Mouse (Mus musculus): Measurements from ENCODE around the gene Dolpp1. TPM values are rescaled to one million over a fixed set of nuclear protein-coding genes. Genes with fewer than 3 reads are reported as not detected.

Dolpp1 gene
- polyA plus RNA-seq, 1 experiment: not detected

DNA sequence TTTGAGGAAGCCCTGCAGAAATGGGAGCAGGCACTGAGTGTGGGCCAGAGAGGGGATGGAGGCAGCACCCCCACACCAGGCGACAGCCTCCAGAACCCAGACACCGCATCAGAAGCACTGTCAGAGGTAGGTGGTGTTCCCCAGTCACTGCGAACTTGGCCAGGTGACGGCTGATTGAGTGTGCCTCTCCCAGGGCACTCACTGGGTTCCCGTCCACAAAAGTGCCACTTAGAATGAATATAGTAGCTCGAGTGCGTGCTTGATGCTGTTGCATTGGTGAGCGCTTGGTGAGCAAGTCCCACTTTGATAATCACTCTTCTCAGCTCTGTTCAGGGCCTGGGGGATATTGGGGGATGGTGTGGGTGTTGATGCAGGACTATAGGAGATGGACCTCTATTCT, 20.5 kb upstream of the Dolpp1 start:
- Histone ChIP-seq H3K4me3 (ENCODE audit: insufficient read depth, low read depth, low read length) (no peak overlapping the region), H3K4me1 (ENCODE audit: control insufficient read depth, insufficient read depth, low read length) (peaks cover 5% of the 10 kb centered on the region; the same call in 1 of the 2 replicates), H3K27ac (ENCODE audit: insufficient read depth, low read depth, low read length) (no peak overlapping the region)
- TF ChIP-seq POLR2A (IDR thresholded peaks at IDR 0.05; ENCODE audit: insufficient read depth, low read depth, low read length) (no peak), CTCF (IDR thresholded peaks at IDR 0.05; ENCODE audit: insufficient read depth, low read depth, low read length) (no peak)
- 96% methylated on average over 8 of the region's 8 CpGs for WGBS

DNA sequence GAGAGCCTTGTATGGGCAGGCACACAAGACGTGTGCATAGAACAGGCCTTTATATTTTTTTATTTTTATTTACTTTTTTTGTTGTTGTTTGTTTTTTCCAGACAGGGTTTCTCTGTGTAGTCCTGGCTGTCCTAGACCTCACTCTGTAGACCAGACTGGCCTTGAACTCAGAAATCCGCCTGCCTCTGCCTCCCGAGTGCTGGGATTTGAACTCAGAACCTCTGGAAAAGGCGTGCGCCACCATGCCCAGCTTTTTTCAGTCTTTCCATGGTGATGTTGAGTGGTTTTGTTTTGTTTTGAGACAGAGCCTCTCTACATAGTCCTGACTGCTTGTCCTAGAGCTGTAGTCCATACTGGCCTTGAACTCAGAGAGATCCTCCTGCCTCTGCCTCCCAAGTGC, 19.3 kb upstream of the Dolpp1 start:
- 97% methylated on average over 5 of the region's 5 CpGs for WGBS
- H3K27ac ChIP-seq (ENCODE audit: insufficient read depth, low read depth, low read length): no peak overlapping the region
- TF ChIP-seq POLR2A (IDR thresholded peaks at IDR 0.05; ENCODE audit: insufficient read depth, low read depth, low read length) (no peak), CTCF (IDR thresholded peaks at IDR 0.05; ENCODE audit: insufficient read depth, low read depth, low read length) (no peak)
- H3K4me3 ChIP-seq (ENCODE audit: insufficient read depth, low read depth, low read length): no peak overlapping the region
- H3K4me1 ChIP-seq (ENCODE audit: control insufficient read depth, insufficient read depth, low read length): no peaks in the 10 kb centered on the region

DNA sequence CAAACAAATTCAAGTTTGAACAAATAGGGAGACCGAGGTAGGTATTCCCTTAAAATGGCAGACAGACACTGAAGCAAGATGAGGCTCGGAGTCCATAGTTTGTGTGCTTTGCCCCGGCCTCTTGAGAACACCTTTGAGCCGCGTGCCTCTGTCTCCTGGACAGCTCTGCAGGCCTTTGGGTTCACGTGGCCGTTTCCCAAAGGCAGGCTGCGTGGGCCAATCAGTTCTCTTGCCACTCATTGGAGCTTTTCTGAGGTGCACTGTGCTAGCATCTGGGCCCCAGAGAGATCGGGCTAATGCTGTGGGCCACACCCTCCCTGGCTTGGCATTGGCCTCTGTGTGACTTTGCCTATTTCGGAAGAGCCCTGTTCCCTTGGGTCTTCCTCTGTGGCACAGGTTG, 16.2 kb upstream of the Dolpp1 start:
- Histone ChIP-seq H3K4me3 (ENCODE audit: insufficient read depth, low read depth, low read length) (no peak overlapping the region), H3K27ac (ENCODE audit: insufficient read depth, low read depth, low read length) (no peak overlapping the region), H3K4me1 (ENCODE audit: control insufficient read depth, insufficient read depth, low read length) (no peaks in the 10 kb centered on the region)
- WGBS: 91% methylated on average over 10 of the region's 10 CpGs
- no peak for TF ChIP-seq CTCF (IDR thresholded peaks at IDR 0.05; ENCODE audit: insufficient read depth, low read depth, low read length)
- TF ChIP-seq POLR2A (IDR thresholded peaks at IDR 0.05; ENCODE audit: insufficient read depth, low read depth, low read length): no peak

DNA sequence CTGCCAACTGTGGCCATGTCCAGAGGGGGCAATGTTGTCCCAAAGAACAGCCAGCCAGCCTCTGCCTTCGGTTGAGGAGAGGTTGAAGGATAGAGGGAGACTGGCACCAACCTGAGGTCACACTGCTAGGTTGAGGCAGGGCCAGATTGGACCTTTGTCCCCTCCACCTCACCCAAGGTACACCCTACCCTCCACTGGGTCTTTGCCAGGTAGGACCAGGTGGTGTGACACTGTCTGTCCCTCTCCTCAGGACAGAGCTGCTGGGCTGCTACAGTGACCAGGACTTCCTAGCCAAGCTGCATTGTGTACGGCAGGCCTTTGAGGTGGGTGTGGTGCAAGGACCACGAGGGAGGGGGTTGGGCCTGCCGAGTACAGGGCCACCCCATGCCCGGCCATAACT, 14.3 kb upstream of the Dolpp1 start:
- 78% methylated on average over 5 of the region's 5 CpGs for WGBS
- no peak for TF ChIP-seq POLR2A (IDR thresholded peaks at IDR 0.05; ENCODE audit: insufficient read depth, low read depth, low read length)
- no peak for TF ChIP-seq CTCF (IDR thresholded peaks at IDR 0.05; ENCODE audit: insufficient read depth, low read depth, low read length)
- Histone ChIP-seq H3K27ac (ENCODE audit: insufficient read depth, low read depth, low read length) (no peak overlapping the region), H3K4me1 (ENCODE audit: control insufficient read depth, insufficient read depth, low read length) (no peaks in the 10 kb centered on the region), H3K4me3 (ENCODE audit: insufficient read depth, low read depth, low read length) (no peak overlapping the region)

DNA sequence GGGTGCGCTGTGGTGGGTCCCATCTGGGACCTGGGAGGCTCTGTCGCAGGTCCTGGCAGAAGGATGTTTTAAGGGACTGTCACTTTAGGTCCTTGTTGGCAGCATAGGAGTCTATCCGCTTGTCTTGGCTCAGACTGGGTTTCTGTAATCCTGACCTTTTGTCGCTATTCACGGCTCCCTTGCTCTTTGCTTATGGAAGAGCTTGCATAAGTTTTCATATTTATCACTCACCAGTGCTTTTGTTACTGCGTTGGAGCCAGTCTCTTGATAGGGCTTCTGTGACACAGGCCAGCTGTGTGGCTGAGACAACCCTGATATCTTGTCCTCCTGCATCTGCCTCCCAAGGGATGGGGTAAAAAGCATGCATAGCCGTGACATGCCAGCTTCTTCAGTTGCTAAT, 12.7 kb upstream of the Dolpp1 start:
- WGBS: 88% methylated on average over 7 of the region's 7 CpGs

DNA sequence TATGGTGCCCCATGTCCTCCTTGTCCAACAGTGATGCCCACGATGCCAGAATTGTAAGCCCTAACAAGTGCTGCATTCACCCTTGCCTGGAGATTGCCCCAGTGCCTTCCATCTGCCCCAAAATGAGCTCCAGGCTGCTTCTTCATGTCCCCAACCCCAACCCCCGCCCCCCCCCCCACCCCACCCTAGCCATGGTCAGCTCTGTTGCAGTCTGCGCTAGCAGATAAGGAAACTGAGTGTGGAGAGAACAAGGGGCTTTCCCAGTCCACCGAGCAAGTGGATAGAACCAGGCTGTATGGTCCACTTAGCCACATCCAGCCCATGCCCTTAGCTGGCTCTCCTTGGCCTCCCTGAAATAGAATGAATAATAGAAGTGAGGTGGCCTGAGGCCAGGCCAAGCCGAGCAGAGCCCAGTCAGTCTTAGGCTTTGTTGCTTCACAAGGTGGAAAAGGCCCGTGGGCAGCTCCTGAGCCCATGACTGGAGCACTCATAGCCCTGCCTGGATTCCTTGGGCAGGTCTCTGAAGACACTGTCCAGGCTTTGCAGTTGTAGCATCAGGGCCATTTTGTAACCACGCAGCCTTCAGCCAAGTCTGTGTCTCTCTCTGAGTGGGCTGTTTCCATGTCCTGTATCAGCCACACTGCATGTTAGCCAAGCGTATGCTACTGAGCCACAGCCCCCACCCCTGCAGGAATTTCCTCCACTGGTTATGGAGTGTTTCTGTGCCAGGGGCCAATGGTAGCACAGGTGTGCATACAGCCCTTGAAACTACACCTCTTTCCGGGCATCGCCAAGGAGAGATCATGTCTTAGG, 11.3 kb upstream of the Dolpp1 start:
- Histone ChIP-seq H3K27ac (ENCODE audit: insufficient read depth, low read depth, low read length) (no peak overlapping the region), H3K4me1 (ENCODE audit: control insufficient read depth, insufficient read depth, low read length) (peaks cover 16% of the 10 kb centered on the region), H3K4me3 (ENCODE audit: insufficient read depth, low read depth, low read length) (no peak overlapping the region)
- TF ChIP-seq CTCF (IDR thresholded peaks at IDR 0.05; ENCODE audit: insufficient read depth, low read depth, low read length) (no peak), POLR2A (IDR thresholded peaks at IDR 0.05; ENCODE audit: insufficient read depth, low read depth, low read length) (no peak)
- 85% methylated on average over 10 of the region's 10 CpGs for WGBS

More for the DNA sequence above, 12.7 kb upstream of the Dolpp1 start:
- Histone ChIP-seq H3K4me1 (ENCODE audit: control insufficient read depth, insufficient read depth, low read length) (peaks cover 3% of the 10 kb centered on the region; the same call in 1 of the 2 replicates), H3K4me3 (ENCODE audit: insufficient read depth, low read depth, low read length) (no peak overlapping the region), H3K27ac (ENCODE audit: insufficient read depth, low read depth, low read length) (no peak overlapping the region)
- TF ChIP-seq POLR2A (IDR thresholded peaks at IDR 0.05; ENCODE audit: insufficient read depth, low read depth, low read length): no peak
- TF ChIP-seq CTCF (IDR thresholded peaks at IDR 0.05; ENCODE audit: insufficient read depth, low read depth, low read length): no peak

DNA sequence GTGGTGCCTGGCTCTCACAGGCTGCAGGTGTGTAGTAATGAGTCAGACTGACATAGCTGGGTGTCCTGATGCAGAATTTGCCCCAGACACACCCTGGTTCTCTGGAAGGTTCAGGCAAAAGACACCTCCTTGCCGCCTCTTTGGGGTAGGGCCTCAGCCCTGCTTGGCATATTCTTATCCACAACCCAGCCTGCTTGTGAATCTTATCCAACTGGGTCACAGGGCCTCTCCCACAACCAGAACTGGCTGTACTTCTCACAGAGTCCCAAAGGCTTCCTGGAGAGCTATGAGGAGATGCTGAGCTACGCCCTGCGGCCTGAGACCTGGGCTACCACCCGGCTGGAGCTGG, 10.7 kb upstream of the Dolpp1 start:
- H3K27ac ChIP-seq (ENCODE audit: insufficient read depth, low read depth, low read length): no peak overlapping the region
- 93% methylated on average over 4 of the region's 4 CpGs for WGBS
- no peak overlapping the region for H3K4me3 ChIP-seq (ENCODE audit: insufficient read depth, low read depth, low read length)
- H3K4me1 ChIP-seq (ENCODE audit: control insufficient read depth, insufficient read depth, low read length): peaks cover 16% of the 10 kb centered on the region
- TF ChIP-seq POLR2A (IDR thresholded peaks at IDR 0.05; ENCODE audit: insufficient read depth, low read depth, low read length) (no peak), CTCF (IDR thresholded peaks at IDR 0.05; ENCODE audit: insufficient read depth, low read depth, low read length) (no peak)

DNA sequence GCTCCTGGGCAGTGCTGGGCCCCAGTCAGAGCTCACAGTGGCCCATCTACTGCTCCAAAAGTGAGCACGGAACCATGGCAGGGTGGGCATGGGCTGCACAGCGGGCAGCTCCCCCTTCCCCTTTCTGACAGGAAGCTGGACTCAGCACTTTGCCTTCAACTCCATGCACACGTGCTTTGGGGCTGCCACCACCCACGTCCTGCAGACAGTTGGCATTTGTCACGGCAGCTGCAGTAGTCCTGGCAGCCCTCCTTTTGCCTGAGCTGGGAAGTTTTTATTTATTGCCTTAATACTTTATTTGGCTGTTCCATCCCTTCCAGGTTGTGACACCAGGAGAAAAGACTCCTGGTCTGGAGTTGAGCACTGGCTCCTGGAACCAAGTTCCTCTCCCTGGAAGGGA, 7.2 kb upstream of the Dolpp1 start:
- Histone ChIP-seq H3K27ac (ENCODE audit: insufficient read depth, low read depth, low read length) (no peak overlapping the region), H3K4me3 (ENCODE audit: insufficient read depth, low read depth, low read length) (no peak overlapping the region), H3K4me1 (ENCODE audit: control insufficient read depth, insufficient read depth, low read length) (peaks cover 16% of the 10 kb centered on the region)
- TF ChIP-seq CTCF (IDR thresholded peaks at IDR 0.05; ENCODE audit: insufficient read depth, low read depth, low read length) (no peak), POLR2A (IDR thresholded peaks at IDR 0.05; ENCODE audit: insufficient read depth, low read depth, low read length) (no peak)
- 41% methylated on average over 5 of the region's 5 CpGs for WGBS

DNA sequence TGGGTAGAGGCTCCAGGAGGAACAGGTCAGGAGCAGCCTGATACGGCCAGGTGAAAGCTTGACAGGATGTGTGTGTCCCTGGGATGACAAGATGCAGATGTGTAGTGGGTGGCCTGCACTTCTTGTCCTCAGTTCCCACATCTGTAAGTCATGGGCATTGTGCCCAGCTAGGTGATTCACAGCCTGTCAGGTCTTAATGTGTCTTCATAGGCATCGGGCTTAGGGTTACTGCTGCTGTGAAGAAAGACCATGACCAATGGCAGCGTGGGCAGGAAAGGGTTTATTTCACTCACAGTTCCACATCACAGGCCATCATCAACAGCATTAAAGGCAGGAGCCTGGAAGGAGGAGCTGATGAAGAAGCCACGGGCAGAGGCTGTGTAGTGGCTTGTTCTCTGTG, 6.5 kb upstream of the Dolpp1 start:
- WGBS: 78% methylated on average over 4 of the region's 4 CpGs

More for the DNA sequence above, 6.5 kb upstream of the Dolpp1 start:
- H3K4me1 ChIP-seq (ENCODE audit: control insufficient read depth, insufficient read depth, low read length): peaks cover 17% of the 10 kb centered on the region
- no peak overlapping the region for H3K27ac ChIP-seq (ENCODE audit: insufficient read depth, low read depth, low read length)
- TF ChIP-seq POLR2A (IDR thresholded peaks at IDR 0.05; ENCODE audit: insufficient read depth, low read depth, low read length) (no peak), CTCF (IDR thresholded peaks at IDR 0.05; ENCODE audit: insufficient read depth, low read depth, low read length) (no peak)
- H3K4me3 ChIP-seq (ENCODE audit: insufficient read depth, low read depth, low read length): no peak overlapping the region

All from olfactory bulb, adult 2 months (tissue).